Mouse (Mus musculus) CH12.LX (cell line): Measurements from ENCODE around the gene Optc. TPM values are rescaled to one million over a fixed set of nuclear protein-coding genes. Genes with fewer than 3 reads are reported as not detected.

Experiments
- DNase-seq: peaks from one replicate; pipeline ENCODE4 v3.0.0-alpha.2; 2013; ENCODE audit errors: extremely low read depth
- H3K27ac ChIP-seq: 2 replicates; pipeline ENCODE4 v1.5.1; 2012; ENCODE audit warnings: low read depth, mild to moderate bottlenecking, control low read depth, moderate library complexity; ENCODE audit not compliant: insufficient read depth
- H3K27me3 ChIP-seq: replicated peaks from 2 replicates; pipeline ENCODE3; 2012; ENCODE audit warnings: inconsistent platforms
- H3K36me3 ChIP-seq, 2 experiments: replicated peaks in 1 of 2; 2 replicates each; pipeline versions ENCODE3 to v1.6.1; 2012; ENCODE audit warnings: inconsistent platforms in 1 of 2, low read length in 1 of 2, mild to moderate bottlenecking in 1 of 2, mixed read lengths in 1 of 2, moderate library complexity in 1 of 2; ENCODE audit not compliant: control insufficient read depth in 1 of 2, insufficient read depth in 1 of 2
- H3K4me1 ChIP-seq, 2 experiments: 2 replicates each; pipeline ENCODE4 v1.6.1; 2012; ENCODE audit warnings: inconsistent platforms in 1 of 2, moderate library complexity in 1 of 2; ENCODE audit not compliant: insufficient read depth in 2 of 2, control insufficient read depth in 1 of 2
- H3K4me2 ChIP-seq: 2 replicates; pipeline ENCODE4 v1.6.1; 2012; ENCODE audit warnings: low read depth, mild to moderate bottlenecking, control low read depth; ENCODE audit not compliant: poor library complexity, insufficient read depth, severe bottlenecking
- H3K4me3 ChIP-seq, 3 experiments: fragments of 150-350 bp in 1 of 3; sonication (generic) in 1 of 3; replicated peaks in 1 of 3; 2 replicates each; pipeline versions ENCODE3 to v1.5.1; 2011 to 2012; ENCODE audit warnings: low read depth in 2 of 3, low read length in 2 of 3, mild to moderate bottlenecking in 2 of 3, moderate library complexity in 2 of 3, control low read depth in 1 of 3, improper control_type of control experiment in 1 of 3, inconsistent platforms in 1 of 3, mixed read lengths in 1 of 3; ENCODE audit not compliant: poor library complexity in 1 of 3
- H3K79me2 ChIP-seq: replicated peaks from 2 replicates; pipeline ENCODE4 v1.6.1; 2012; ENCODE audit warnings: mild to moderate bottlenecking, moderate library complexity; ENCODE audit not compliant: control insufficient read depth, poor library complexity, insufficient read depth, severe bottlenecking; ENCODE audit errors: extremely low read depth
- H3K9ac ChIP-seq: 2 replicates; pipeline ENCODE4 v1.6.1; 2012; ENCODE audit warnings: low read depth, mild to moderate bottlenecking, control low read depth, moderate library complexity; ENCODE audit not compliant: insufficient read depth
- H3K9me3 ChIP-seq: replicated peaks from 2 replicates; pipeline ENCODE3; 2012; ENCODE audit warnings: low read length, inconsistent platforms, mixed read lengths
- BHLHE40 ChIP-seq: IDR thresholded peaks from 2 replicates; pipeline ENCODE4 v1.6.1; 2011; ENCODE audit warnings: mild to moderate bottlenecking, low read depth, low read length, improper control_type of control experiment
- CHD2 ChIP-seq: IDR thresholded peaks from 2 replicates; pipeline ENCODE4 v1.6.1; 2011; ENCODE audit warnings: low read length, improper control_type of control experiment
- E2F4 ChIP-seq: IDR thresholded peaks from 2 replicates; pipeline ENCODE4 v1.6.1; 2011; ENCODE audit warnings: low read depth, low read length, improper control_type of control experiment; ENCODE audit not compliant: insufficient replicate concordance
- ETS1 ChIP-seq: conservative IDR thresholded peaks from 2 replicates; pipeline ENCODE4 v1.6.1; 2012; ENCODE audit warnings: low read depth, mild to moderate bottlenecking, inconsistent platforms, low read length, improper control_type of control experiment, moderate library complexity
- HCFC1 ChIP-seq: IDR thresholded peaks from 2 replicates; pipeline ENCODE4 v1.6.1; 2012; ENCODE audit warnings: low read depth, mild to moderate bottlenecking, inconsistent platforms, low read length, improper control_type of control experiment
- JUN ChIP-seq: IDR thresholded peaks from 2 replicates; pipeline ENCODE4 v1.6.1; 2011; ENCODE audit warnings: low read depth, mild to moderate bottlenecking, low read length, improper control_type of control experiment, moderate library complexity; ENCODE audit not compliant: insufficient read depth
- JUND ChIP-seq: conservative IDR thresholded peaks from 2 replicates; pipeline ENCODE4 v1.6.1; 2011; ENCODE audit warnings: low read depth, low read length, improper control_type of control experiment
- MAFK ChIP-seq: IDR thresholded peaks from 2 replicates; pipeline ENCODE4 v1.6.1; 2011; ENCODE audit warnings: low read length, improper control_type of control experiment; ENCODE audit not compliant: insufficient replicate concordance
- MAX ChIP-seq: IDR thresholded peaks from 2 replicates; pipeline ENCODE4 v1.6.1; 2011; ENCODE audit warnings: low read length, improper control_type of control experiment
- MAZ ChIP-seq: IDR thresholded peaks from 2 replicates; pipeline ENCODE4 v1.6.1; 2012; ENCODE audit warnings: low read depth, mild to moderate bottlenecking, inconsistent platforms, low read length, improper control_type of control experiment, moderate library complexity
- MXI1 ChIP-seq: IDR thresholded peaks from 2 replicates; pipeline ENCODE4 v1.6.1; 2011; ENCODE audit warnings: mild to moderate bottlenecking, low read depth, low read length, improper control_type of control experiment
- MYC ChIP-seq: IDR thresholded peaks from 2 replicates; pipeline ENCODE4 v1.6.1; 2011; ENCODE audit warnings: low read depth, mild to moderate bottlenecking, improper control_type of control experiment, low read length
- NELFE ChIP-seq: IDR thresholded peaks from 2 replicates; pipeline ENCODE4 v1.6.1; 2011; ENCODE audit warnings: low read depth, low read length, improper control_type of control experiment
- POLR2AphosphoS2 ChIP-seq: IDR thresholded peaks from 2 replicates; pipeline ENCODE4 v1.6.1; 2011; ENCODE audit warnings: low read depth, low read length, improper control_type of control experiment
- RAD21 ChIP-seq: IDR thresholded peaks from 2 replicates; pipeline ENCODE4 v1.6.1; 2011; ENCODE audit warnings: low read depth, mild to moderate bottlenecking, low read length, improper control_type of control experiment, moderate library complexity
- RCOR1 ChIP-seq: conservative IDR thresholded peaks from 2 replicates; pipeline ENCODE4 v1.6.1; 2012; ENCODE audit warnings: low read depth, mild to moderate bottlenecking, inconsistent platforms, low read length, improper control_type of control experiment
- SIN3A ChIP-seq: IDR thresholded peaks from 2 replicates; pipeline ENCODE4 v1.6.1; 2012; ENCODE audit warnings: low read length, improper control_type of control experiment, inconsistent platforms
- SMC3 ChIP-seq: IDR thresholded peaks from 2 replicates; pipeline ENCODE4 v1.6.1; 2011; ENCODE audit warnings: low read depth, low read length, improper control_type of control experiment
- TBP ChIP-seq: conservative IDR thresholded peaks from 2 replicates; pipeline ENCODE4 v1.6.1; 2011; ENCODE audit warnings: low read depth, low read length, improper control_type of control experiment
- TCF12 ChIP-seq: IDR thresholded peaks from 2 replicates; pipeline ENCODE4 v1.6.1; 2014; ENCODE audit warnings: low read depth, mild to moderate bottlenecking, inconsistent platforms, low read length, improper control_type of control experiment
- USF1 ChIP-seq: IDR thresholded peaks from 2 replicates; pipeline ENCODE4 v1.6.1; 2014; ENCODE audit warnings: low read depth, mild to moderate bottlenecking, inconsistent platforms, low read length, improper control_type of control experiment
- USF2 ChIP-seq: conservative IDR thresholded peaks from 2 replicates; pipeline ENCODE4 v1.6.1; 2011; ENCODE audit warnings: low read depth, low read length, improper control_type of control experiment
- ZC3H11A ChIP-seq: IDR thresholded peaks from 2 replicates; pipeline ENCODE4 v1.6.1; 2012; ENCODE audit warnings: low read depth, mild to moderate bottlenecking, inconsistent platforms, low read length, improper control_type of control experiment
- ZKSCAN1 ChIP-seq: IDR thresholded peaks from 2 replicates; pipeline ENCODE4 v1.6.1; 2012; ENCODE audit warnings: low read depth, inconsistent platforms, low read length, improper control_type of control experiment, borderline replicate concordance
- ZMIZ1 ChIP-seq: IDR thresholded peaks from 2 replicates; pipeline ENCODE4 v1.6.1; 2012; ENCODE audit warnings: low read depth, mild to moderate bottlenecking, inconsistent platforms, low read length, improper control_type of control experiment
- ZNF384 ChIP-seq: IDR thresholded peaks from 2 replicates; pipeline ENCODE4 v1.6.1; 2012; ENCODE audit warnings: low read depth, low read length, improper control_type of control experiment, inconsistent platforms
- dilution Hi-C: fragments of 300-500 bp; cut with MboI; formaldehyde crosslinking; loops from 2 replicates; pipeline ENCODE4 v1.14.3; 2020; ENCODE audit warnings: low sequenced_read_pairs; ENCODE audit not compliant: extremely low pct_unique_long_range_greater_than_20kb, extremely low pct_ligation_motif_present
- in situ Hi-C: fragments of 300-500 bp; cut with MboI; formaldehyde crosslinking; loops from 3 replicates; pipeline ENCODE4 v1.14.3; 2019; ENCODE audit warnings: low sequenced_read_pairs, low pct_ligation_motif_present, low pct_unique_long_range_greater_than_20kb, mixed read lengths
- polyA plus RNA-seq: library from polyadenylated mRNA; unstranded; fragments of >175 nt; gene quantifications from 2 replicates; pipeline ENCODE4 v1.2.1, GENCODE M21; 2012; ENCODE audit warnings: low read depth; ENCODE audit not compliant: insufficient read length
- total RNA-seq, 2 experiments: library from RNA; depleted of rRNA; stranded (reverse); fragments of 300-350 nt in 1 of 2; fragments of >200 nt in 1 of 2; gene quantifications; 2 replicates each; pipeline ENCODE4 v1.2.3; 2012 to 2014

Optc gene
- total and polyA plus RNA-seq, 3 experiments = not detected

DNA sequence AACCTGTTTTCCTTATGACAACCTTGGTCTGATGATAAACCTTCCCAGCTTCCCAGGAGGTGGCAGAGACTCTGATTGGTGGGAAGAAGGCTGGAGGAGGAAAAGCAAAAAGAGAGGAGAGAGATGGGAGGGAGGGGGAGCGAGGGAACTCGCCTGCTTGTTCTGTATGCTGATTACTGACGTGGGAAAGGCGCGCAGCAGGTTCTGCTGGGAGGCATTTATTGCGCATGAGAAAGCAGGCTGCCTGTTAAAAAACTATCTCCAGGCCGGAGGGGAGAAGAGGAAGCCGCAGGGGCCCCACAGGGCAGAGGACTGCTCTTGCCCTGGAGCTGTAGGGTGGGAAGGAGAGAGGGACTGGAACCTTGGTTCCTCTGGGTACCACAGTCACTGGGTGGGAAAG lies 20.8 kb downstream of the Optc start:
- Histone ChIP-seq H3K4me2 (no peak overlapping the region), H3K79me2 (no peaks in the 10 kb centered on the region), H3K4me3 (no peak overlapping the region), H3K27me3 (no peaks in the 10 kb centered on the region), H3K36me3 (no peaks in the 10 kb centered on the region), H3K27ac (no peak overlapping the region), H3K4me1 (peaks cover 2 to 42% of the 10 kb centered on the region in 2 experiments; a peak in 3 of 4 replicates), H3K9ac (no peak overlapping the region), H3K9me3 (no peaks in the 10 kb centered on the region)
- dilution Hi-C loops = no loop called here
- in situ Hi-C loops = no loop called here
- TF ChIP-seq SIN3A = no peak
- TF ChIP-seq USF2 = no peak
- TF ChIP-seq ETS1 = no peak
- no peak for TF ChIP-seq NELFE
- TF ChIP-seq MYC = no peak
- no peak for TF ChIP-seq ZC3H11A
- no peak for TF ChIP-seq ZMIZ1
- no peak for TF ChIP-seq POLR2AphosphoS2
- no peak for TF ChIP-seq E2F4
- TF ChIP-seq MAFK = no peak
- no peak for TF ChIP-seq TCF12
- no peak for TF ChIP-seq USF1
- no peak for TF ChIP-seq BHLHE40
- TF ChIP-seq MXI1 = no peak
- no peak for TF ChIP-seq RAD21
- TF ChIP-seq JUN = no peak
- TF ChIP-seq JUND = no peak
- no peak for TF ChIP-seq RCOR1
- no peak for TF ChIP-seq MAZ
- DNase-seq = no peak

DNA sequence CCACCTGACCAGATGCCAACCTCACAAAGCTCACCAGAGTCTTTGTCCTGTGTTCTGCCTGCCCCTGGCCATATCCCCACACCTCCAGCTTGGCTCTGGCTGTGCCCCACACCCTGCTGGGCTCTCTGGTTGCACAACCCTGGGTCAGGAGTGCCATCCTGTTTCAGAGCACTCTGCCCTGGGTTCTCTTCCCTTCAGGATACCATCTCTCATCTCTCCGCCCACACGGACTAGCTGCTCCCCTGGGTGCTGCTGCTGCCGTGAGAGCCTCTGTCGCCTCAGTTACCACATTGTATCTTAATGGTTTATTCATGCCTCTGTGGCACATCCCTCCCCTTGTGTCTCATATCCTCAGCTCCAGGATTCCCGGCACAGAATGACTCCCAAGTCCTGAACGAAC lies 21.4 kb downstream of the Optc start:
- H3K9ac ChIP-seq = no peak overlapping the region
- dilution Hi-C loops (no loop called here), in situ Hi-C loops (no loop called here)

More for the DNA sequence above, 21.4 kb downstream of the Optc start:
- no peak overlapping the region for H3K4me2 ChIP-seq
- H3K4me1 ChIP-seq = peaks cover 2 to 42% of the 10 kb centered on the region in 2 experiments; a peak in 2 of 4 replicates
- no peaks in the 10 kb centered on the region for H3K27me3 ChIP-seq
- no peak for DNase-seq
- TF ChIP-seq TBP (no peak), USF2 (no peak), RAD21 (no peak), ZNF384 (no peak), ZKSCAN1 (no peak), SIN3A (no peak), MAX (no peak), SMC3 (no peak), HCFC1 (no peak), CHD2 (no peak), ZC3H11A (no peak), RCOR1 (no peak), USF1 (no peak)
- TF ChIP-seq, all 38 proteins: peak for 0
- Histone ChIP-seq H3K27ac (no peak overlapping the region), H3K9me3 (no peaks in the 10 kb centered on the region), H3K79me2 (no peaks in the 10 kb centered on the region), H3K4me3 (no peak overlapping the region), H3K36me3 (no peaks in the 10 kb centered on the region)
